Mouse (Mus musculus): Measurements from ENCODE around the gene Mip. TPM values are rescaled to one million over a fixed set of nuclear protein-coding genes. Genes with fewer than 3 reads are reported as not detected.
"Not testable (repeated sequence)": the region's sequence is repeated elsewhere in the genome, so short reads cannot be mapped to it uniquely, and the experiment has no call there.

Gene Mip
- total RNA-seq, 4 experiments from 2014 or later: not detected

DNA sequence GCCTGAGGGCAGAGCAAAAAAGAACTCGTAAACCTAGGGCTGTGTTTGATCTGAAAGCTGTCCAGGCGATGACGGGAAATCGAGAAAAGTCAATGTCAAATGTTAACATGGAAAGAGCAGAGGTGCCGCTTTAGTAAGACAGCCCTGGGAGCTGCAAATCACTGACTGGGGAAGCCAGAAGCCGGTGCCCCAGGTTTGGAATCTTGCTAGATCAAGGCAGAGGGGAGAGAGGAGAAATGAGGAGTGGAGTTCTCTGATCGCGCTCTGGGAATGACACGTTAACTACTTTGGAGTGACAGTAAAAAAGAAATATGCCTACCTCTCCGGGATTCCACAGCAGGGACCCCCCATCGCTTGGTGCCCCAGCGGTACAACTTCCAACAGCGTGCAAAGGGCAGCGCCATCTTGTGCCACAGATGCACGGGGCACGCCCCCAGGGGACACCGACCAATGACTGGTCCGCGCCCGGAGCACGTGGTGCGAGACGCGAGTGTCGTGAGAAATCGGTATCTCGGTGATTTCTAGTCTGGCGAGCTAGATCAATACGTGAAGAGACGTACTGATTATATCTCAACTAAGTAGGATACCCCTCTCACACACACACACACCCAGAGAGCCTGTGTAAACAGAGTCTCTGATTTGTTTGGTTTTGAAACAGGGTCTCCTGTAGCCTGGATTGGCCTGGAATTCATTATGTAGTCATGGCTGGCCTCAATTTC is 14.1 kb upstream of the Mip start, which contains the start of gene Spryd4:
Spryd4 (minus strand) TSS at position 418 of the 719 bp plus-strand sequence.
- peak; percentile 84 for DNase-seq

DNA sequence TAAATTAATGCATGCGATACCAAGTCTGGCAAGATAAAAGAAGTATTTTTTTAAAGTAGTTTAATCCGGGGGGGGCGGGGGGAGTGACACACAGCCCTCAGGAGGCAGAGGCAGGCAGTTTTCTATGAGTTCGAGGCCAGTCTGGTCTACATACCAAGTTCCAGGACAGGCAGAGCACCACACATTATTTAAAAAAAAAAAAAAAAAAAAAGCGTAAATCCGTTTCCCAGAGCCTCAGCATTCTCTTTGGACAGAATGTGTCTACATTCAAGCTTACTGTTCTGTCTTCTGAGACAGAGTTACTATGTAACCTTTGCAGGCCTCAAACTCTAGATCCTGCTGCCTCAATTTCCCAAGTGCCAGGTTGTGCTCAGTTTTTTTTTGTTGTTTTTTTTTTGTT is 13.5 kb upstream of the Mip start:
- DNase-seq: no peak

DNA sequence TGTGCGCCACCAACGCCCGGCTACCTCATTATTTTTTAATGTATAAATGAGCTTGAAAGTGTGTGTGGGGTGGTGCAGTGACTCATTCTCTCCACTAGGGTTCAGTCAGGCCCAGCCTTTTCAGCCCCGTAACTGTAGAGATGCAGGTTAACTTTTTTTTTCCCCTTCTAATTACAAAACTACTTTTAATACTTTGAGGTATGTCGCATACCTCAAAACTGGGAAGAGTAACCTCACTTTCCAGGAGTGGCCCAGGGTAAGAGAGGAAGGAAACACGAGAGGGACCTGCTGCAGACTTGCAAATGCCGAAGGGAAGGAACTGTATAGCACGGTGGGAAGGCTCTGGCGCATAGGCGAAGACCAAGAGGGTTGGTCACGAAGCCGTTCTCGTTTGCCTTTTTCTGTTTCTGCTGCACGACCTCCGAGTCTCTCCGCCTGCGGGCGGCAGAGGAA is 12.7 kb upstream of the Mip start:
- DNase-seq: peak; percentile 37

DNA sequence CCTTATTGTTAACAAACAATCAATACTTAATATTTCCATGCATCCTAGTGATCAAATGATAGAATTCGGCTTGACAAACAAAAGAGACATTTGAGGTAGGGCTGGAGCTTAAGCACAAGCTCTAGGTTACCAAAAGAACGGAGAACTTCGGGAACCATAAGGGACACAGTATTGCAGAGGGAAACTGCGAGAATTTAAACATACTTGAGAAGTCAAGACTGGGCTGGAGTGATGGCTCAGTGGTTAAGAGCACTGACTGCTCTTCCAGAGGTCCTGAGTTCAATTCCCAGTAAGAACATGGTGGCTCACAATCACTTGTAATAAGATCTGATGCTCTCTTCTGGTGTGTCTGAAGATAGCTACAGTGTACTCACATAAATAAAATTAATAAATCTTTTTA is 11.5 kb upstream of the Mip start:
- not testable (repeated sequence) for DNase-seq

DNA sequence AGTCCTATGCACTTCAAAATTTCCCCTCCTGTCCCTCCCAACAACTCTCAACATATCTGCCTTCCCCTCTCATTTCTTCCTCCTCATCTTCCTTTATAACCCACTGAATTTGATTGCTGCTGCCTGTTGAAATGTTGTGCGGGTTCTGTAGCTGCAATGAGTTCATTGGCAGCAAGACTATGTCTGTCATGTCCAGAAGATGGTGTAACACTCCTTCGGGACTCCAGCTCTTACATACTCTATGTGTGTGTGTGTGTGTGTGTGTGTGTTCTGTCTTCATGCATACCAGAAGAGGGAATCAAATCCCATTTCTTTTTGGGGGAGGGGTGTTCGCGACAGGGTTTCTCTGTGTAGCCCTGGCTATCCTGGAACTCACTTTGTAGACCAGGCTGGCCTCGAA is 10.7 kb upstream of the Mip start:
- no peak for DNase-seq

DNA sequence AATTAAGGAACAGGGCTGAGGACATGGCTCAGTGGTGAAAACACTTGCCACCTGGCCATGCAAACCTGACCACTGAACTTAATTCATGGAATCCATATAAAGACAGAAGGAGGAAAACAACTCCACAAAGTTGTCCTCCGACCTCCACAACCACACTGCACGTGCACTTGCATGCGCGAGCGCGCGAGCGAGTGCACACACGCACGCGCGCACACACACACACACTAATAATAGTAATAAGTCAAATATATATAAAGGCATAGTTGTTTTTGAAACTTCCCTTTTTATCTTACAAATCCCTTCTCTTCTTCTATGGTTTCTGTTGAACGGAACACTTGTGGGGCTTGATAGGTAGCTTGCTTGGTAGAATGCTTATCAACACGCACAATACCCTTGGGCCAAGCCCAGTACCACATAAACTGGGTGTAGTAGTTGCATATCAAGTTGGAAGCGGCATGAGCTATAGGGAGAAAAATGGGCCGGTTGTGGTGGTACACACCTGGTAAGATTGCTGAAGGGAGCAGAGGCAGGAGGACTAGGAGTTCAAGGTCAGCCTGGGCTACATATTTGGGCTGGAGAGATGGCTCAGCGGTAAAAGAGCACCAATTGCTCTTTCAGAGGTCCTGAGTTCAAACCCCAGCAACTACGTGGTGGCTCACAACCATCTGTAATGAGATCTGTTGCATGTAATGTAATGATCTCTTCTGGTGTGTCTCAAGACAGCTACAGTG is 7.1 kb upstream of the Mip start:
- no peak for DNase-seq

DNA sequence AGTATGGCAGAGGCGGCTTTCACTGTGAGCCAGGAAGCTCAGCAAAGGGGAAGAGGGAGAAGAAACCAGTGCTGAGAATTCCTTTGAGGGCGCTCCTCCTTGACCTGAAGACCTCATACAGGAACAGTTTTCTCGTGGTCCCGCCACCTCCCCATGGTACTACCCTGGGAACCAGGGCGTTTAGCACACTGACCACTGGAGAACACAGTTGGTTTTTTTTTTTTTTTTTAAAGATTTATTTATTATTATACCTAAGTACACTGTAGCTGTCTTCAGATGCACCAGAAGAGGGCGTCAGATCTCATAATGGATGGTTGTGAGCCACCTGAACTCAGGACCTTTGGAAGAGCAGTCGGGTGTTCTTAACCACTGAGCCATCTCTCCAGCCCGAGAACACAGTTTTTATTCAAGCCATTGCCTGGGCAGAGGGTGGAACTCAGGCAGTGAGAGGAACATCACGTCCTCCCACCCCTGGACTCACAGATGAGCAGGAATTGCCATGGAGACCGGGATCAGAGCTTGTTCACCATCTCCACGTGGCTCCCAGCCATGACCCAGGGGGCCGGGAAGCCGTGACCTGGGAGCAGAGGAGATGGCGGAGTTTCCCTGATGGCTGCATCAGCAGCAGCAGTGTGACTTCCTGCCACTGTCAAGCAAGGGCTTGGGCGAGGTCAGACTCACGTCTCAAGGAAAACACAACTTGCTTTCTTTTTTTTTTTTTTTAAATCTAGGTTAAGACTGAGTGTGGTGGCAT is 3.9 kb upstream of the Mip start:
- DNase-seq: no peak

DNA sequence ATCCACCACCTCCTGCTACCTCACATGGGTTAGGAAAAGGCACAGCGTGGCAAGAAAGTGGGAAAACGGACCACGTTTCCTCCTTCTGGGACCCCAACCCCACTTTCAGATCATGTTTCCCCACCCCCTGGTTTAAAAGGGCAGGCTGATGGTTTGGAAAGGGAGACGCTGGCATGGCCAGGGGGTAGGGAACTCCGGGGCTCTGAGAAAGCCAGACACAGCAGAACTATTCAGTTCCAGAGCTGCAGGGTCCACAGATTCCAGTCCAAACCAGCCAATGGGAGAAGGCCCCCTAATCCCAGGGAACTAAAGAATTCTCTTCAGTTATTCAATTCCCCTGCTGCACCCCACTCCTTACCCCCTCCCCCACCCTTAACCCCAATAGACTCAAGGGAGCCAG is 574 bp upstream of the Mip start:
- DNase-seq: no peak

DNA sequence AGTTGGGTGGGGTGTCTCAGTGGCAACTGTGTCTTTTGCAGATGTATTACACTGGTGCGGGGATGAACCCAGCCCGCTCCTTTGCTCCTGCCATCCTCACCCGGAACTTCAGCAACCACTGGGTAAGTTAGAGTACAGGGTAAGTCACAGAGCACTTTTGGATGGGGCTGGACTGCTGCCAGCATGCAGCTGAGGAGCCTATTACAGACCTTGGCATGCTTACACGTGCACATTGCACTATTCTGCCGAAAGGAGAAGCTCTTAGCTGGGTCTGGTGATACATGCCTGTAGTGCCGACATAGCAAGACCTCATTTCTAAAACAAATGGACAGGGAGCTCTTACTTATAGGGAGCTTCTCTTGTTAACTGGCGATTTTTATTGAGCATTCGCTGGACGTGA is 2.0 kb downstream of the Mip start:
- no peak for DNase-seq

DNA sequence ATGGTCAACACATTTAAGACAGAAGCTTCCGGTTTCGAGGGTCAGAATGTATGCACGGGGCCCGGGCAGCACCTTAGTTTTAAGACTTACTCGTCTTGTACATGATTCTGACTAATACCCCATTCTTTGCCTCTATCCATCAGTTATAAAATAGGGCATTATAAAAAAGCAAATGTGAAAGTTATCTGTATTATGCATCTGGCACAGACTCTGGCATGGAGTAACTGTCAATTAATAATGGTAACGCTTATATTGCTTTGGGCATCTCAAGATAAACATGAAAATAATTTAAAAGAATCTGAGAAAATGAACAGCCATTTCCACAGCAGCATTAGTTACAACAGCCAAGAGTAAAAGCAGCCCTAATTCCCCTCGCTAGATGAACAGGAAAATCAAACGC is 2.4 kb downstream of the Mip start:
- no peak for DNase-seq

DNA sequence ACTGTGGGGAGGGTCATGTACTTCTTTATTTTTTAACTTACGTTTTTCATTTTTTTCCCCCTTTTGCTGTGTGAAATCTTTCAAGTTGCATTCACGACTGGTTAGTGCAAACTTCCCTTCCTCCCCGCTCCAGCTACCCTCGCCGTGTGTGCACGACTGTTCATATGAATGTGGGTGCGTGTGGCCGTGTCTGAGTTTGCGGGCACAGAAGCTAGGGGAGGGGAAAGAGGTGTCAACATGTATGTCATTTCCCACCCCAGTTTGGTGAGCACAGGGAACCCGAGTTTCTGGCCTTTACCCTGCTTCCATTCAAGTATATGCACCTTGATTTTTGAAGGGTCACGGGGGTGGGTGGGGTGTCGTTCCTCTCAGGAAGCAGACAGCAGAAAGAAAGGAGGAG is 4.9 kb downstream of the Mip start:
- DNase-seq: no peak

DNA sequence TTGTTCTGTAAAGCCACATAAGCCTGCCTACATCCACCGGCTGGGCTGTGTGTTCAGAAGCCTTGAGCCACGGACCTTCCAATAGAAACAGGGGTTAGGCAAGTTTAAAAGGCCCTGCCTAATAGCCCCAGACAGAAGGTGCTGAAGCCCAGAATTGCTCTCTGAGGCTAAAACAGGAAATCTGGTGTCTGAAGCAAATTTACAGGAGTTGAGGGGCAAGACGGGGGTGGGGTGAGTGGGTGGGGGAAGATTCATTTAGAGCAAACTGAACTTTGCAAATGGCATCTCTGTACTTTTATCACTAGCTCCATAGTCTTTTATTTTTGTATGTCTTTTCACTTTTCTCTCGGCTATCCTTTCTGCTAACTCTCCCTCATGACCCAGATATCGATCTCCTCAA is 5.5 kb downstream of the Mip start:
- no peak for DNase-seq

DNA sequence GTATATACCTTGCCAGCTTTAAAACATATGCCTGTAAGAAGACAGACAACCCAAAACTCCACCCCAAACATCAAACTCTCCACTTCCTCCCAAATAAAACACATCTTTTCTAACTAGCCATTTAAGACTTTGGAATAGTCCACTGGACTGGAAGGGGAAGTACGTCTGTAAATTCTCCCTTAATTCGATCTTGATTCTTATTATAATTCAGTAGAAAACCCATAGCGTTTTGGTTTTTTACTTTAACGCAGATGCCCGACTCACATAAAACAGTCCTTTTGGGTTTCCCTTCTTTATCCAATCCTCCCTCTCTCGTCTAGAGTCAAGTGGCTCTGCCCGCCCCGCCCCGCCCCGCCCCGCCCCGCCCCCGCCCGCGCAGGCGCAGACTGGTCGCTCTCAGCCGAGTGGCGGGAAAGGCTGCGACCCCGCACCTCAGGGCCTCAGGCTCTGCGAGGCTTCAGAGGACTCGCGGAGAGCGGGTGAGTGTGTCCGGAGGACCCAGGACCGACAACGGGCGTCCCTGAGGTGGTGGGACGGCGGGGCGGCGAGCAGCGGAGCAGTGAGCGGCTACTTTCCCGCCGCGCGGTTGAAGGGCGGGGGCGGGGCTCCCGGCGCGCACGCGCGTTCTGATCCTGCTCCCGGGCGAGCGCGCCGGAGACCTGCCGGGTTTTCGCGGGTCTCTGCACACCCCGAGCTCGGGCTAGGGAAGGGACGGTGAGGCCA is 6.2 kb downstream of the Mip start, which contains the start of gene Timeless:
Timeless (plus strand) TSS at position 369 of the 723 bp plus-strand sequence.
- peak; percentile 70 for DNase-seq

DNA sequence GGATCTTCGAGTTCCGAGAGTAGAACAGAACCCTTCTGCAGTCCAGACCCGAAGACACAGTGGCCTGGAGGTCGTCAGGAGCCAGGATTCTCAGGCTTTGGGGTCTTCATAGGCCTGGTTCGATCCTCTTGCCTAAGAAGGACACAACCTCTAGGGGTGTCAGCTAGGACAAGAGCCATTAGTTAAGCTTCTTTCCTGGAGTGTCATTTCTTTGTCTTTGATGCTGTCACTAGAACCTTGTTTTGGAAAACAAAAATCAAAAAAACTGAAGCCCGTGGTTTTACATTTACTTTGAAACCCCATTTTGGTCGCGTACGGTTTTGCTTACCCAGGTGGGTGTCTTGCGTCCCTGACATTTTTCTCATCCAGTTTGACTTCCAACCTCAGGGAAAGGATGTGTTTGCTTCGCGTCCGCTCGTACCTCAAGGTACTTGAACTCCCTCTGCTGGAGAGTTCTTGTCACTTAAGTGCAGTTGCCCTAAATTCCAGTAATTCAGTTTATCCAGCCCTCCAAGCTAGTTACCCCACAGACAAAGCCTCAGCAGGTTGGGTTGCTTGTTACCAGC is 6.9 kb downstream of the Mip start:
- DNase-seq: no peak

DNA sequence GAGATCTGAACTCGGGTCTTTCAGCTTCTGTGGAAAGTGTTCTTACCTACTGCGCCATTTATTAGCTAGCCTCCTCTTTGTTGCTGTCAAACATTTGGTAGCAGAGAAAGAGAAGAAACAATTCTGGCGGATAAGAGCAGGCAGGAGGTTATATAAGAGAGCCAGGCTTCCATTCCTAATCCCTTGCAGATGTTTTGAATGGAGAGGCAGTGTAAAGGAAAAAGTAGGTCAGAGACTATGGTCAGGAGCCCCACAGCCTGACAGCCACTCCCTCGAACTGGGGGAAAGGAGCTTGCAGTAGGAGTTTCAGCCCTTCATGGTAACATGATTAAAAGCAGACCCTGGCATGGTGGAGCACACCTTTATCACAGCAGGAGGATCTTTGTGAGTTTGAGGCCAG is 10.7 kb downstream of the Mip start:
- DNase-seq: no peak

DNA sequence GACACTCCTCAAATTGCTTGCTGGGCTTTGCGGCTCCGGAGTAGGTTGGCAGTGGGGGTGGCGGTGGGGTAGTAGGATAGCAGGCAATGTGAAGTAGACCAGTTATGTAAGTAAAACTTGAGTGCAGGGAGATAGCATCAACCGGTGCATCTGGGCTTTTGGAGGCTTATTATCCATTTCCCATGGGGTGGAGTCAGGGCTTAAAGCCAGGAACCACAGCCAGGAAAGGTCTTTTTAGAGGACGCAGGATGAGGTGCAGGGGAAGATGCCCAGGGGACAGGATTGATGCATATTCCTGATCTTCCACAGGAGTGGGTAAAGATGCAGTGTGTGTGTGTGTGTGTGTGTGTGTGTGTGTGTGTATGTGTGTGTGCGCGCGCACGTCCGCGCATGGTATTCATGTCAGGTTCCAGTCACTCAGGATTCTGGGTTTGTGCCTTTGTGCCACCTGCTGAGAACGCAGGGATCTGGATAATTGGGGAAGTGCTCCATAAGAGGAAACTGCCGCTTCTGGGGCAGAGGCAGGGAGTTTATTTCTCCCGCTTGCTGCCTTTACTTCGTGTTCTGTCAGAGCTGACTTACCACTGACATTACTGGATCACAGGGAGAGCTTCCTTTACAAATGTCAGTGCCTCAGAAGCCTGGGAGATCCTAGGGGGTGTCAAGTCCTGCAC is 12.3 kb downstream of the Mip start:
- no peak for DNase-seq

DNA sequence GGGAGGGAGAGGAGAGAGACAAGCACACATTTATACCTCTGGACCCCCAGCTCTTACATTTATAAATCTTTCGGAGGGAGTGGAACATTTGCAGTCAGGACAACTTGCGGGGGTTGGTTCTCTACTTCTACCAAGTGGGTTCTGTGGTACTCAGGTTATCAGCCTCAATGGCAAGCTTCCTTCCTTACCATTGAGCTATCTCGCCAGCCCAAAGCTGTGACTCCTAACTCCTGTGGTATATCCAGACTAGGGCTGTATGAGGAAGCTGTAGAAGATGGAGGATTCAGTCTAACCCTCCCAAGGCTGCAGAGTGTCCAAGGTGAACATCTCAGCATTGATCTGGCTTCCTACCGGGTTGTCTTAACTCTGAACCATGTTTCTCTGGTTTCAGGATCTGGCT is 13.5 kb downstream of the Mip start:
- DNase-seq: no peak

DNA sequence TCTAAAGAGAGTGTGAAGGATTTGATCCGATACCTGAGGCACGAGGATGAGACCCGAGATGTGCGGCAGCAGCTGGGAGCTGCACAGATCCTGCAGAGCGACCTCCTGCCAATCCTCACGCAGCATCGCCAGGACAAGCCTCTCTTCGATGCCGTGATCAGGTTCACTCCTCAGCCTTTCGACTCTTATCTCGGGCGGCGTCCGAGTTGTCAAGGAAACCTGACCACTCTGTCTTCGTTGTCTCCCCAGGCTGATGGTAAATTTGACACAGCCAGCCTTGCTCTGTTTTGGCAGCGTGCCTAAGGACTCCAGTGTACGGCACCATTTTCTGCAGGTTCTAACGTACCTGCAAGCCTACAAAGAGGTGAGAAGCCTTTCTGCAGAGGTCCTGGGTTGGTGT is 14.5 kb downstream of the Mip start:
- DNase-seq: no peak

DNA sequence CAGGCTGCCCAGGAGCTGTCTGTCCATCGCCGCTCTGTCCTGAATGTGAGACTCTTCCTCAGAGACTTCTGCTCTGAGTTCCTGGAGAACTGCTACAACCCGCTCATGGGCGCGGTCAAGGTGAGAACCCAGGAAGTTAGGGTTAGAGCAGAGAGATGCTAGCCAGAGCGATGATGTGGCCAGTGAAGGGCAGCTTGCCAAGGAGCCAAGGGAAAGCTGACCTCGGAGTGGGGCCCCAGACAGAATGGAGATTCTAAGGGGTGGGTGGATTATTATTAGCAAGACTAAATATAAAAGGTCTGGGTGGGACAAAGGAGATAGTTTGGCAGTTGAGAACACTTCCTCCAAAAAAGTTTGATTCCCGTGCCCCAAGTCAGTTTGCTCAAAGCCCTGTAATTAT is 17.6 kb downstream of the Mip start:
- no peak for DNase-seq

DNA sequence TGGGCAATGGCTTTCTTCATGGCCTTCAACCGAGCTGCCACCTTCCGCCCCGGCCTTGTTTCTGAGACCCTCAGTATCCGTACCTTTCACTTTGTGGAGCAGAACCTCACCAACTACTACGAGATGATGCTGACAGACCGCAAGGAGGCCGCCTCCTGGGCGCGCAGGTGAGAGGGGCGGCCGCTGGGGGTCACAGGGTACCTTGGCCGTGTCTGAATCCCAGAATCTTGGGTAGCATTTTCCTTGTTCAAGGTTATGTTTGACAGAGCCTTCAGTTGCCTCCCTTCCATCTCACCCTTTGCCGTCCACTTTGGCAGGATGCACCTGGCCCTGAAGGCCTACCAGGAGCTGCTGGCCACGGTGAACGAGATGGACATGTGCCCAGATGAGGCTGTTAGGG is 18.5 kb downstream of the Mip start:
- no peak for DNase-seq

DNA sequence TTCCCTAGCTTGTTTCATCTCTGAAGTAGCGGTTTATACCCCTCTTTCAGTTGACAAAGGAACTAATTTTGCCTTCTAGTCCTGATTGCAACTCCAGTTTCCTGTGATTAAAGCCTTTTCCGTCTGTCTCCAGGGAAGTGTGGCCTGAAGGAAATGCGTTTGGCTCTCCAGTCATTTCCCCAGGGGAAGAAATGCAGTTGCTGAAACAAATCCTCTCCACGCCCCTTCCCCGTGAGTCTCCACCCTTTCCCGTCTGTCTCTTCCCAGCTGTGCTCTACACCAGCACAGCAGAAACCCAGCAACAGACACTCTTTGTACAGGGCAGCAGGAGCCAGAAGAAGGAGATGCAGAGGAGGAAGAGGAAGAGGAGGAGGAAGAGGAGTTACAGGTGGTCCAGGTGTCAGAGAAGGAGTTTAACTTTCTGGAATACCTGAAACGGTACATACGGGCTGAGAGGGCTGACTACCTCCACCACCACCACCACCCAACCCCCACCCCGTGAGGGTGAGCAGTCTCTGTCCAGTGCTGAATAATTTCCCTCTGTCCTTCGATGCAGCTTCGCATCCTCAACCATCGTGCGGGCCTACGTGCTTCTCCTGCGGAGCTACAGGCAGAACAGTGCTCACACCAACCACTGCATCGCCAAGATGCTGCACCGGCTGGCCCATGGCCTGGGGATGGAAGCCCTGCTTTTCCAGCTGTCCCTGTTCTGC is 21.5 kb downstream of the Mip start:
- DNase-seq: no peak
